Mouse (Mus musculus) erythroblast, embryonic 14.5 days (primary cell): ENCODE measurements around the gene Gins1. TPM values are rescaled to one million over a fixed set of nuclear protein-coding genes. Genes with fewer than 3 reads are reported as not detected.

Experiments used
- H3K27me3 ChIP-seq: 2 replicates; pipeline ENCODE4 v1.6.1; 2012; ENCODE audit warnings: inconsistent platforms; ENCODE audit not compliant: control insufficient read depth
- H3K36me3 ChIP-seq: 2 replicates; pipeline ENCODE4 v1.6.1; 2012; ENCODE audit warnings: mild to moderate bottlenecking, inconsistent platforms; ENCODE audit not compliant: control insufficient read depth
- H3K4me1 ChIP-seq: 2 replicates; pipeline ENCODE4 v1.6.1; 2012; ENCODE audit warnings: inconsistent platforms; ENCODE audit not compliant: control insufficient read depth
- H3K4me3 ChIP-seq: replicated peaks from 2 replicates; pipeline ENCODE3; 2012; ENCODE audit warnings: moderate library complexity, mild to moderate bottlenecking, inconsistent platforms
- H3K9me3 ChIP-seq: 2 replicates; pipeline ENCODE4 v1.6.1; 2012; ENCODE audit warnings: low read length, inconsistent platforms, mixed read lengths; ENCODE audit not compliant: control insufficient read depth
- GATA1 ChIP-seq: IDR thresholded peaks from 2 replicates; pipeline ENCODE4 v1.6.1; 2012; ENCODE audit warnings: low read length, inconsistent platforms, mixed read lengths
- TAL1 ChIP-seq: IDR thresholded peaks from 3 replicates; pipeline ENCODE4 v1.6.1; 2012; ENCODE audit warnings: low read length, inconsistent platforms, mixed read lengths
- polyA plus RNA-seq: library from polyadenylated mRNA; stranded (reverse); fragments of >175 nt; gene quantifications from 2 replicates; pipeline ENCODE4 v1.2.3, GENCODE M21; 2012

Gene Gins1
- polyA plus RNA-seq, result 5.5 and 5.9 TPM in 2 replicates

DNA sequence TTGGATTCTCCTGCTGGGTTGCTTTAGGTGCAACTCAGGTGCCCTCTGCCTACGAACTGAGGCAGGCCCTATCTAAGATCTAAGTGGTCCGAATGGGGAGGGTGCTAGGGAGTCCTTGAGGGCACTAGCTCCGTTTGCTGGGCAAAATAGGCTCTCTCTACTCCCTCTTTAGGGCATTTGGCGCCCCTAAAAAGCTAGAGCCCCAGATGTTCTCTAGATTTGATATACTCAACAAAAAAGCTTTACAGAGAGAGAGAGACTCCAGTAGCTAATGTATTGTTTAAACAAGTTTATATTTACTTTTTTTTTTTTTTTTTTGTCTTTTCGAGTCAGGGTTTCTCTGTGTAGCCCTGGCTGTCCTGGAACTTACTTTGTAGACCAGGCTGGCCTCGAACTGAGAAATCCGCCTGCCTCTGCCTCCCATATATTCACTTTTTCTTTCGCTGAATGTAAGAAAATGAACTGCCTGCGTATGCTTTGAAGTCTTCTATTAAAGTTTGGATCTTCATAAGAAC lies at the start of gene Gins1:
TSS of gene Gins1 (plus strand) at position 465 of the 515 bp plus-strand sequence.
- Histone ChIP-seq H3K4me3 (peak within 1 kb of the TSS; percentile 88), H3K27me3 (no peaks in the 10 kb centered on the region), H3K9me3 (no peaks in the 10 kb centered on the region), H3K36me3 (peaks cover 3% of the 10 kb centered on the region), H3K4me1 (peaks cover 42% of the 10 kb centered on the region)
- no peak for TF ChIP-seq TAL1
- TF ChIP-seq GATA1, result no peak

DNA sequence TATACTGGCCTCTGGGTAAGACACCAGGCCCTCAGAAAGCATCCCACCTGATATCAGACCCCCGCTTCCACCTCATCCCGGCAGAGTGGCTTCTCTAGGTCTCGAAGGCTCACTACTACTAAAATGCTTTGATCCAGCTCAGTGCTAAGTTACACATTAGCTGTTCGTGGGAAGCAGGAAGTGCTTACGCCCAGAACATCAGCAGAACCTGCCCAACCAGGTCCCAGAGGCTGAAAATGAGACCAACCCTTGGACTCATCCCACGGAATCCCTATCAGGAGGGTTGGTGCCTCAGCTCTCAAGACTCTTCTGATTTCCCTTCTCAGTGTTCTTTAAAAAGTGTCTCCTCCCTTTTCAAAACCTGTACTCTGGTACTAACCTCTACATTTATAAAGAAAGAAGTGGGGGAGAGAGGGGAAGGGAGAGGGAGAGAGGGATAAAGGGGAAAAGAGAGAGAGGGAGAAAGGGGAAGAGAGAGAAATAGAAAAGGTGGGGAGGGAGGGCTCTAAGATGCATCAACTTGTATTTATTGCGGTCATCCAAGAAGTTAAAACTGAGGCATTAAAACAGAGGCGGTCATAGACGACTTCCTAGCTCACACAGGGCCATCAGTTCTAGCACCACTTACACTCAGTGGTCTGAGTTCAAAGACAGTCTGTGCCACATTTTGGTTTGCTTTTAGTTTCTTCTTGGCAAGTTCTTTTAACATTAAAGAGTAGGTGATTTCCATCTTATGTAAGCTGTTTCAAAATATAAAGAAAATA lies 46.3 kb upstream of the Gins1 start:
- Histone ChIP-seq H3K4me3 (no peak overlapping the region), H3K9me3 (no peaks in the 10 kb centered on the region), H3K4me1 (peaks cover 4% of the 10 kb centered on the region; the same call in 1 of the 2 replicates), H3K36me3 (peaks cover 2% of the 10 kb centered on the region; the same call in 1 of the 2 replicates), H3K27me3 (no peaks in the 10 kb centered on the region)
- TF ChIP-seq GATA1 (no peak), TAL1 (no peak)

DNA sequence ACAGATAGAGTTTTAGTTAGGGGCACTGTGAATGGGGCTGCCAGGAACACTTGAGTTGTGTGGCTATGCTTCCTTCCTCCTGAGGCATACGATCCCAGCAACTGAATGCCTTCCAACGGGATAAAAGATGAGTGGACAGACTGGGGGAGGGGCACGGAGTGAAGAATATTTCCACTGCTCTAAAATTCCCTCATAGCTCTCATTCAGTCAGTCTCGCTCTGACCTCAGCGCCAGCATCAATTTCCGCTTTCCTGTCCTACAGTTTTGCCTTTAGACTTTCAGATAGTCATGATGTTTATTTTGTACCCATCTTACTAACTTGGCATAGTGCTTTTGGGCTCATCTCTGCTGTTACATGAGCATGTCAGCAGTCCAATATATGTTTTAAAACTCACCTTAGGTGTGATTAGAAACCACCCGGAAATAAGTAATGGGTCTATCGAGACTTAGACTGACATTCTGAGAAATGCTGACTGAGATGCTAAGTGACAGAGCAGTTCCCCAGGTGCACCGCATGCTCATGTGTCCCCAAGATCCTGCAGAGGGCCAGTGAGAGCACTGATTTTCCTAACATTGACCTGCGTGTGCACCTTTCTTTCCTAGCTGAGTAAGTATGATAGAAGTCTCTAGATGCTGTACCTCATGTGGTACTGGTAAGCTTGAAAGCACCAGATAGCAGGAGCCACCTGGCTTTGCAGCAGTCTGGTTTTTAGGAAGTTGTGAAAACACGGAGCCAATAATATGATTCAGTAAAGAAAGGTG lies 45.3 kb upstream of the Gins1 start:
- no peaks in the 10 kb centered on the region for H3K9me3 ChIP-seq
- peaks cover 2% of the 10 kb centered on the region; the same call in 1 of the 2 replicates for H3K36me3 ChIP-seq
- TF ChIP-seq GATA1 (no peak), TAL1 (no peak)
- H3K4me1 ChIP-seq, result peaks cover 3% of the 10 kb centered on the region; the same call in 1 of the 2 replicates
- H3K4me3 ChIP-seq, result no peak overlapping the region
- H3K27me3 ChIP-seq, result no peaks in the 10 kb centered on the region

DNA sequence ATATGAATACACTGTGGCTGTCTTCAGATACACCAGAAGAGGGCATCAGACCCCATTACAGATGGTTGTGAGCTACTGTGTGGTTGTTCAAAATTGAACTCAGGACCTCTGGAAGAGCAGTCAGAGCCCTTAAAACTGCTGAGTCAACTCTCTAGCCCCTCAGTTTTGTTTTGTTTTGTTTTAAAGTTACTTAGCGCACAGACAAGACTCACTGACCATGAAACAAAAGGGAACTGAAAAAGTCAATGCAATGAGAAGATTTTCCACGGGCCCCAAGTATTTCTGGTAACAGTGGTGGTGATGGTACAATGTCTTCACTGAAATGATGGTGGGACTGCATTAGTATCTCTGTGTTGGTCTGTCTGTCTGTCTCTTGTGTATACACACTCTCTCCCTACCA lies 44.1 kb upstream of the Gins1 start:
- H3K4me1 ChIP-seq, result no peaks in the 10 kb centered on the region
- TF ChIP-seq GATA1 (no peak), TAL1 (no peak)
- H3K27me3 ChIP-seq, result no peaks in the 10 kb centered on the region
- no peak overlapping the region for H3K4me3 ChIP-seq
- H3K36me3 ChIP-seq, result no peaks in the 10 kb centered on the region
- no peaks in the 10 kb centered on the region for H3K9me3 ChIP-seq

DNA sequence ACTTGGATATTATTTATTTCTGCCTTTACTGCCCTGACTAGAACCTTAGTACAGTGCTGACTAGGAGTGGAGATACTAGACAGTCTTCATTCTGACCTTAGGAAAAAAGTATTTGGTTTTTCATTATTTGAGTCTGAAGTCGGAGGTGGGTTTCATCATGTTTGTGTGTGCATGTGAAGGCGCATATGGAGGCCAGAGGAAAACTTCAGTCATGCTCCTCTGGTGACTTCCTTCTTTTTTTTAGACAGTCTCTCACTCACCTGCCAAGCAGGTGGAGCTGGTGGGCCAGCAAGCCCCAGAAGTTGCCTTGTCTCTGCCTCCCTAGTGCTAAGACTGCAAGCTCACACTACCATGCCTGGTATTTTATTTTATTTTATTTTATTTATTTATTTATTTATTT lies 38.2 kb upstream of the Gins1 start:
- Histone ChIP-seq H3K4me1 (no peaks in the 10 kb centered on the region), H3K9me3 (no peaks in the 10 kb centered on the region), H3K36me3 (no peaks in the 10 kb centered on the region), H3K27me3 (no peaks in the 10 kb centered on the region), H3K4me3 (no peak overlapping the region)
- TF ChIP-seq GATA1, result no peak
- TF ChIP-seq TAL1, result no peak

DNA sequence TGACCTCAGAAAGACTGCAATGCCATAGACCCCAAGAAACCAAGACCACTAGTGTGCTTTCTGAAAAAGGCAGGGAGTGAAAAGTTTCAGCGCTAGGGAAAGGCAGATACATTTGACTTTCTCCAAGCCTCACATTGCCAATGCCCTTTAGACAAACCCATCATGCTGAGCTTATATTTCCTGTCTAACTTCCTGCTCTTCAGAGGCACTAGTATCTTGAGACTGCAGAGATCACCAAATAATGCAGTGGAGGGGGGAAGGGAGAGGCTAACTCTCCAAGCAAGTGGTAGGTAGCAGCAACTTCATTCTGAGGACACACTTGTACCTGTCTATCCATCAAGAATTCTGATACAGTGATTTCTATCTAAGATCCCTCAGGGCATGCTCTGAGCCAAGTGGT lies 35.8 kb upstream of the Gins1 start:
- H3K9me3 ChIP-seq, result no peaks in the 10 kb centered on the region
- no peaks in the 10 kb centered on the region for H3K27me3 ChIP-seq
- no peaks in the 10 kb centered on the region for H3K4me1 ChIP-seq
- no peak for TF ChIP-seq GATA1
- no peak for TF ChIP-seq TAL1
- no peak overlapping the region for H3K4me3 ChIP-seq
- H3K36me3 ChIP-seq, result no peaks in the 10 kb centered on the region

DNA sequence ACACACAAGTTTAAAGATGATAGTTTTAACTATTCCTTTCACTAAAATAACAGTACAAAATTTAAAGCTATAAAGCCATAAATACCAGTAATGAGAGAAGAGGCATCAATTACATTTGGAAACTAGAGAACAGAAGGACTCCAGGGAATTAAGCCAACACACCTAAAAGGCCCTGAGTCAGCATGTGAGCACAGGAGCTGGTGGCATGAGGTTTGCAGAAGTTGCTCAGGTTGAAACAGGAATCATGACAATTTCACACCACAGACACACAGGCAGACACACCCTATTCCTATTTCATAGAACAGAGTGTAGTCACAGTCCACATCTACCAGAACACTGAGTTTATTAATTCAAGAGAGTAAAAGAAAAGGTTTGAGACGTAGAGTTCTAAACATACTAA lies 30.7 kb upstream of the Gins1 start:
- H3K36me3 ChIP-seq, result no peaks in the 10 kb centered on the region
- no peak overlapping the region for H3K4me3 ChIP-seq
- no peak for TF ChIP-seq TAL1
- TF ChIP-seq GATA1, result no peak
- no peaks in the 10 kb centered on the region for H3K9me3 ChIP-seq
- no peaks in the 10 kb centered on the region for H3K27me3 ChIP-seq
- no peaks in the 10 kb centered on the region; the same call in 1 of the 2 replicates for H3K4me1 ChIP-seq

DNA sequence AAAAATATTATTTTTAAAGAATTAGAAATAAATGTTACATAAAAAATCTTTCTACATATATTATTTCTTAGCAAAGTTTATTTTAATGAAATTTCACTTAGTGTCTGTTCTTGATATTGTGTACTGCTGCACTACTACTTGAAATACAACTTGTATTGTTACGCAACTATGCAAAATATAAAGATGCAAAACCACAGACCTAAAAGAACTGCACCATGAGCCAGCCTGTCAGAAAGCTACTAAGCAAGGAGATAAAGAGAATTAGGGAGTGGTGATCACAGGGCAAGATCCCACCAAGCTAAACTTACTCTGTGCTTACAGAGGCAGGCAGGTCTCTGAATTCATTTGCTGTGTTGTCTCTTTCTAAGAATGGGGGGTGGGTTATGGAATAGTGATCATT lies 30.0 kb upstream of the Gins1 start:
- H3K9me3 ChIP-seq, result no peaks in the 10 kb centered on the region
- H3K36me3 ChIP-seq, result no peaks in the 10 kb centered on the region
- H3K4me3 ChIP-seq, result no peak overlapping the region
- H3K4me1 ChIP-seq, result no peaks in the 10 kb centered on the region; the same call in 1 of the 2 replicates
- TF ChIP-seq TAL1, result no peak
- no peak for TF ChIP-seq GATA1
- no peaks in the 10 kb centered on the region for H3K27me3 ChIP-seq

DNA sequence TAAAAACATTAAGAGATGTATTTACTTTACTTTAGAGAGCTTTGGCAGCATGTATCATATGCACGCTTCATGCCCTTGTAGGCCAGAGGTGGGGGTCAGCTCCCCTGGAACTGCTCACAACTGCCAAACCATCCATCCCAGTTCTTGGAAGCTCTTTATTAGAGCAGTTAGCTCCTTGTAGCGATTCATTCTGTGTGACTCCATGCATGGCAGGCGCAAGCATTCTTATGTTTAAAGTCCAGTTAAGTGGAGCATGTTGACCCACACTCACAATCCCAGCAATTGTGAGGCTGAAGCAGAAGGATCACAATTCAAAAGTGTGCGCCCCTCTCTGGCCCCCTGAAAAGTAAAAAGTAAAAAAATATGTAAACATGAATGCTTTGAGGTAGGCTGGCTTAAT lies 27.6 kb upstream of the Gins1 start:
- H3K4me3 ChIP-seq, result no peak overlapping the region
- H3K4me1 ChIP-seq, result no peaks in the 10 kb centered on the region; the same call in 1 of the 2 replicates
- H3K27me3 ChIP-seq, result no peaks in the 10 kb centered on the region
- no peaks in the 10 kb centered on the region for H3K9me3 ChIP-seq
- TF ChIP-seq TAL1 (no peak), GATA1 (no peak)
- no peaks in the 10 kb centered on the region for H3K36me3 ChIP-seq
